Mouse (Mus musculus): ENCODE measurements around the gene Pigq.

DNA sequence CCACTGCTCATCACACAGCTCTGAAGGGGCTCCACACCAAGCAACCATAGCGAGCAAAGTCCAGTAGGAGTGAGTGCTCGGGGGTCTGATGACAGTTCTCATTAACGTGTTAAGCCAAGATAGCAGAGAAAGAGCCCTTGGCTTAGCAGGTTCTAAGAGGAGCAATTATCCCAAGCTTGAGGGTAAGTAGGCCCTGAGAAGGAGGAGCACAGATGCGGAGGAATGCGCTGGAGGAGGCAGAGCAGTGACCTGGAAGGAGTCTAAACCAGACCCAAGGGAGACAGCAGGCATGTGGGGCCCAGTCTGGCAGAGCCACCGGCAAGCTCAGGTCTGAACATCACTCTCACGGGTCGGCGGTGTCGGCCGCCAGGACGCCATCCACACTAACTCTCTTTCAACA, 48.8 kb downstream of the Pigq start:
- TF ChIP-seq POLR2A (IDR thresholded peaks at IDR 0.05; ENCODE audit: extremely low read depth, insufficient read depth, low read length) (no peak), CTCF (IDR thresholded peaks at IDR 0.05; ENCODE audit: extremely low read depth, insufficient read depth, low read length) (no peak)
